In genomic region chr16:32114968-32115695, GRCm38 (mm10) we compare ENCODE assay signal across 8 mouse cellular contexts. TPM values are rescaled to one million over a fixed set of nuclear protein-coding genes. Genes with fewer than 3 reads are reported as not detected.
DNase-seq lines count a peak whose midpoint lies in the region; ATAC-seq lines count a peak whose summit lies in the region.

No protein-coding gene starts in this region.

- WGBS in kidney, embryonic 14.5 days: 15% methylated on average over 15 of the region's 15 CpGs
- WGBS in neural tube, embryonic 11.5 days: 20% methylated on average over 15 of the region's 15 CpGs

- H3K9me3 ChIP-seq in kidney, embryonic 14.5 days (ENCODE audit: control insufficient read depth, low read length): no peaks in the 10 kb centered on the region
- H3K9me3 ChIP-seq in neural tube, embryonic 11.5 days (ENCODE audit: control insufficient read depth, low read length): no peaks in the 10 kb centered on the region

- DNase-seq in 3T3-L1 (ENCODE audit: low read depth, low spot score) (peak; percentile 84), liver (peak; percentile 81)
- peak; percentile 62 for DNase-seq in adrenal gland, adult 8-10 months
- peak; percentile 85 for DNase-seq in embryo, embryonic 9.5 days (ENCODE audit: extremely low spot score)
- peak; percentile 88 for DNase-seq in heart, adult 8-10 months (ENCODE audit: low spot score)
- DNase-seq in neural tube, embryonic 11.5 days (ENCODE audit: low spot score): peak; percentile 85
- DNase-seq in testis, postnatal 14 days (ENCODE audit: low spot score): peak; percentile 67

- H3K36me3 ChIP-seq in kidney, embryonic 14.5 days (ENCODE audit: control insufficient read depth, insufficient read depth, low read length): no peaks in the 10 kb centered on the region
- no peaks in the 10 kb centered on the region for H3K36me3 ChIP-seq in neural tube, embryonic 11.5 days (ENCODE audit: control insufficient read depth, insufficient read depth, low read length)

- ATAC-seq in kidney, embryonic 14.5 days (ENCODE audit: low FRiP score, low TSS enrichment): no peak; the same call in 1 of the 2 replicates
- ATAC-seq in neural tube, embryonic 11.5 days (ENCODE audit: insufficient read depth, low FRiP score, low TSS enrichment): no peak

- no peak overlapping the region for H3K27ac ChIP-seq in kidney, embryonic 14.5 days (ENCODE audit: low read depth, low read length)
- H3K27ac ChIP-seq in neural tube, embryonic 11.5 days (ENCODE audit: low read depth, low read length): no peak overlapping the region

- no peaks in the 10 kb centered on the region for H3K27me3 ChIP-seq in kidney, embryonic 14.5 days (ENCODE audit: control insufficient read depth, insufficient read depth, low read length)
- H3K27me3 ChIP-seq in neural tube, embryonic 11.5 days (ENCODE audit: control insufficient read depth, insufficient read depth, low read length): no peaks in the 10 kb centered on the region

- 0 out of 2 replicates have a peak overlapping the region, but pooled peaks have one; percentile 6 for H3K4me2 ChIP-seq in kidney, embryonic 14.5 days (replicated peaks; ENCODE audit: low read depth, low read length)
- H3K4me2 ChIP-seq in neural tube, embryonic 11.5 days (ENCODE audit: low read depth): no peak overlapping the region

- no peak overlapping the region for H3K9ac ChIP-seq in kidney, embryonic 14.5 days (ENCODE audit: low read depth, low read length)
- no peak overlapping the region for H3K9ac ChIP-seq in neural tube, embryonic 11.5 days (ENCODE audit: low read length)

- H3K4me3 ChIP-seq in kidney, embryonic 14.5 days (ENCODE audit: low read length): no peak overlapping the region
- no peak overlapping the region for H3K4me3 ChIP-seq in neural tube, embryonic 11.5 days (ENCODE audit: low read depth, low read length)

- H3K4me1 ChIP-seq in kidney, embryonic 14.5 days (ENCODE audit: control insufficient read depth, insufficient read depth, low read length): no peaks in the 10 kb centered on the region
- H3K4me1 ChIP-seq in neural tube, embryonic 11.5 days (ENCODE audit: control insufficient read depth, insufficient read depth, low read length): no peaks in the 10 kb centered on the region

RNA-seq across cellular contexts. Expression of gene Cep19, which starts 15.5 kb away (rescaled TPM):
- total RNA-seq in adrenal gland, adult 8-10 months (2022): 10 to 100 TPM; 10.3 to 19.0 (median 14.6) TPM
- total RNA-seq in heart, adult 8-10 months (2022): 10 to 100 TPM in 3 of 4 experiments, 1 to 10 TPM in 1; 9.1 to 12.9 (median 12.4) TPM
- polyA plus RNA-seq in kidney, embryonic 14.5 days (2014; fragmentation: Nextera tagmentation; extraction: Ambion mirVana): 39.7 and 43.8 TPM in 2 replicates
- 41.5 and 47.2 TPM in 2 replicates for polyA plus RNA-seq in neural tube, embryonic 11.5 days (2014; fragmentation: Nextera tagmentation; extraction: Ambion mirVana)

RNA-seq across cellular contexts. Expression of gene Pigx, which starts 15.6 kb away (rescaled TPM):
- total RNA-seq in adrenal gland, adult 8-10 months (2022): 10 to 100 TPM; 25.3 to 39.8 (median 33.4) TPM
- total RNA-seq in heart, adult 8-10 months (2022): 10 to 100 TPM; 17.3 to 20.2 (median 20.0) TPM
- polyA plus RNA-seq in kidney, embryonic 14.5 days (2014; fragmentation: Nextera tagmentation; extraction: Ambion mirVana): 147 and 155 TPM in 2 replicates
- polyA plus RNA-seq in neural tube, embryonic 11.5 days (2014; fragmentation: Nextera tagmentation; extraction: Ambion mirVana): 128 and 138 TPM in 2 replicates

RNA-seq across cellular contexts. Expression of gene Pak2, which starts 36.0 kb away (rescaled TPM):
- total RNA-seq in adrenal gland, adult 8-10 months (2022): 10 to 100 TPM; 54.5 to 62.5 (median 60.6) TPM
- 10 to 100 TPM; 22.8 to 27.3 (median 25.2) TPM for total RNA-seq in heart, adult 8-10 months (2022)
- 30.3 and 42.0 TPM in 2 replicates for polyA plus RNA-seq in kidney, embryonic 14.5 days (2014; fragmentation: Nextera tagmentation; extraction: Ambion mirVana)
- polyA plus RNA-seq in neural tube, embryonic 11.5 days (2014; fragmentation: Nextera tagmentation; extraction: Ambion mirVana): 48.4 and 50.7 TPM in 2 replicates

RNA-seq across cellular contexts. Expression of gene Nrros, which starts 50.3 kb away (rescaled TPM):
- 1 to 10 TPM; 5.5 to 9.9 (median 8.4) TPM for total RNA-seq in adrenal gland, adult 8-10 months (2022)
- 1 to 10 TPM; 3.5 to 4.6 (median 3.5) TPM for total RNA-seq in heart, adult 8-10 months (2022)
- 14.4 and 18.7 TPM in 2 replicates for polyA plus RNA-seq in kidney, embryonic 14.5 days (2014; fragmentation: Nextera tagmentation; extraction: Ambion mirVana)
- polyA plus RNA-seq in neural tube, embryonic 11.5 days (2014; fragmentation: Nextera tagmentation; extraction: Ambion mirVana): 8.0 and 8.3 TPM in 2 replicates
